Mouse (Mus musculus) heart, adult 11 months (tissue): ENCODE measurements at regions not wholly inside any gene's neighbourhood (a gene's known extent, or its start where the extent isn't known, plus 50 kb on each side); places are given as distances from the start of the nearest gene placed in this dataset.

Source experiments
- DNase-seq: peaks from one replicate; pipeline ENCODE4 v3.0.0; 2022

- peak; percentile 55 for DNase-seq
Observed at GRCm38 (mm10) chr11:45244796-45245195, 607.1 kb upstream of the Clint1 start.

GRCm38 (mm10) chr11:45256019-45256418 is 595.8 kb upstream of the Clint1 start:
- no peak for DNase-seq

- DNase-seq: no peak
Observed at GRCm38 (mm10) chr11:45262198-45262597, 589.7 kb upstream of the Clint1 start.

- DNase-seq: peak; percentile 99
Observed at GRCm38 (mm10) chr11:45264001-45264400, 587.9 kb upstream of the Clint1 start.

- DNase-seq: peak; percentile 96
Observed at GRCm38 (mm10) chr11:45265171-45265988, 586.5 kb upstream of the Clint1 start.

- peak; percentile 82 for DNase-seq
Observed at GRCm38 (mm10) chr11:45265989-45266302, 585.9 kb upstream of the Clint1 start.

- DNase-seq: no peak
Observed at GRCm38 (mm10) chr11:45269215-45269614, 582.6 kb upstream of the Clint1 start.

GRCm38 (mm10) chr11:45271206-45271605 is 580.6 kb upstream of the Clint1 start:
- peak; percentile 74 for DNase-seq

- DNase-seq: peak; percentile 94
Observed at GRCm38 (mm10) chr11:45274446-45275119, 577.3 kb upstream of the Clint1 start.

- peak; percentile 94 for DNase-seq
Observed at GRCm38 (mm10) chr11:45275170-45275569, 576.7 kb upstream of the Clint1 start.

- no peak for DNase-seq
Observed at GRCm38 (mm10) chr11:45296772-45297171, 555.1 kb upstream of the Clint1 start.

- no peak for DNase-seq
Observed at GRCm38 (mm10) chr11:45311934-45312333, 539.9 kb upstream of the Clint1 start.

GRCm38 (mm10) chr11:45323766-45324165 is 528.1 kb upstream of the Clint1 start:
- DNase-seq: no peak

- no peak for DNase-seq
Observed at GRCm38 (mm10) chr11:45330319-45330718, 521.5 kb upstream of the Clint1 start.

- no peak for DNase-seq
Observed at GRCm38 (mm10) chr11:45333756-45334155, 518.1 kb upstream of the Clint1 start.

GRCm38 (mm10) chr11:45349331-45349730 is 502.5 kb upstream of the Clint1 start:
- no peak for DNase-seq

- no peak for DNase-seq
Observed at GRCm38 (mm10) chr11:45365343-45365742, 486.5 kb upstream of the Clint1 start.

- DNase-seq: peak; percentile 59
Observed at GRCm38 (mm10) chr11:45389243-45390146, 462.4 kb upstream of the Clint1 start.

- DNase-seq: no peak
Observed at GRCm38 (mm10) chr11:45396009-45396408, 455.8 kb upstream of the Clint1 start.

GRCm38 (mm10) chr11:45398188-45398587 is 453.7 kb upstream of the Clint1 start:
- no peak for DNase-seq

- DNase-seq: no peak
Observed at GRCm38 (mm10) chr11:45404377-45405029, 447.3 kb upstream of the Clint1 start.

- DNase-seq: peak; percentile 4
Observed at GRCm38 (mm10) chr11:45424066-45424465, 427.8 kb upstream of the Clint1 start.
